Mouse (Mus musculus) kidney, postnatal 10 days (tissue): Measurements from ENCODE around the gene Mtrr.

Experiments used
- DNase-seq: peaks from one replicate; pipeline ENCODE4 v3.0.0; 2021; ENCODE audit warnings: mixed read lengths

The Mtrr gene

GRCm38 (mm10) chr13:68568110-68568509 lies 13.8 kb downstream of the Mtrr start:
- DNase-seq = no peak

GRCm38 (mm10) chr13:68553391-68553790 lies 28.6 kb downstream of the Mtrr start:
- peak; percentile 22 for DNase-seq
